Mouse (Mus musculus) activated CD4-positive, CD25-positive, alpha-beta regulatory T cell, adult 4 months (primary cell): ENCODE results near the gene Grcc10. TPM values are rescaled to one million over a fixed set of nuclear protein-coding genes. Genes with fewer than 3 reads are reported as not detected.

Experiments used
- ATAC-seq: one replicate; pipeline ENCODE4 v1.8.0; 2017
- polyA plus RNA-seq, 2 experiments: library from polyadenylated mRNA; unstranded; fragments of 100-300 nt; shearing (Covaris generic); gene quantifications; one replicate each; pipeline ENCODE4 v1.2.1; 2017

The Grcc10 gene
- polyA plus RNA-seq, 2 experiments from 2014 or later = 529 to 630 TPM

GRCm38 (mm10) chr6:124729850-124730705 is 11.1 kb downstream of the Grcc10 start:
- peak; percentile 36 for ATAC-seq

GRCm38 (mm10) chr6:124728621-124729020 is 12.6 kb downstream of the Grcc10 start:
- no peak for ATAC-seq

DNA sequence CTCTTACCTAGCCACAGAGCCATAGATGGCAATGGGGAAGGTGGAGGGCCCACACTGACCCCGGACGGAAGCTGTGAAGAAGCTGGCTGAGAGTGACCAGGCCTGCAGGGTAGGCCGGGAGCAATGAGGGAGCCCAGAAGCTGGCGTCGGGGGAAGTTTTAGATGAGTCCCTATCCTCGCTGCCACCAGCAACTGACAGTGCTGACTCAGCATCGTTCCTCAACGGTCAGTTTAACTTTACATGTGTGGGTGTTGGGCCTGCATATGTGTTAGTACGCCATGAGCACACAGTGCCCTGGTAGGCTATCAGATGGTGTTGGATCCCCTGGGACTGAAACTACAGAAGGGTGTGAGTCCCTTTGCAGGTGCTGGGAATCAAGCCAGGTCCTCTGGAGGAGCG is 16.7 kb downstream of the Grcc10 start:
- ATAC-seq = no peak

DNA sequence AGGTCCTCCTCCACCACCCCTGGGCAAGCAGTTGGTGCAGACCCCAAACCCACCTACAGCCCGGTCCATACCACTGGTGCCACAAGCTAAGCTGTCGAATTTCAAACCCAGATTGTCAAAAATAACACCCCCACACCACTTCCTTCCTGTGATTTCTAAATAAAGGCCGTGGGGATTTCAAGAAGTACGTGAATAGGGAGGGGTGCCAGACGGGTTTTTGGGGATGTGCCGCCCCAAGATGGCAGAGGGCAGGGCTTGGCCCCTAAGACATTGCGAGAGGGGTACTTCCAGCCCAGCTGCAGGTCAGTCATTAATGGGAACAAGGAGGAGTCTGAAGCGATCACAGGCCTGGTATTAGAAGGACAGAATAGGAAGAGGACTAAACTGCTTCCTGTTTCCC is 17.6 kb downstream of the Grcc10 start:
- ATAC-seq = peak; percentile 72

DNA sequence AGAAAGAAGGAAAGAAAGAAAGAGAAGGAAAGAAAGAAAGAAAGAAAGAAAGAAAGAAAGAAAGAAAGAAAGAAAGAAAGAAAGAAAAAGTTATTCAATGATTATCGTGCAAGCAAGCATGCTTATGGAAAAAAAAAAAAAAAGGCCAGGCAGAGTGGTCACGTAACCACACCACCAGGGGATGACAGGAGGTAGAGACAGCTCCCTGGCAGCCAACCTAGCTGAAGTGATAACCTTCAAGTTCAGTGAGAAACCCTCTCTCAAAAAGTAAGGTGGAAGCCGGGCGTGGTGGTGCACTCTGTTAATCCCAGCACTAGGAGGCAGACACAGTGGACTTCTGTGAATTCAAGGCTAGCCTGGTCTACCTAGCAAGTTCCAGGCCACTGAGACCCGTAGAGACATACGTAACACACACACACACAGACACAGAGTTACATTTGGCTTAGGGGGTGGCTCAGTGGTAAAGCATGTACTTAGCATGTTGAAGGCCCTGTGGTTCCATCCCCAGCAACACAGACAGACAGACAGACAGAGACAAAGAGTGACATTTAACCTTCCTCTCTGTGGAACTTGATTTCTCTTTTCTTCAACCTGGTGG is 18.2 kb downstream of the Grcc10 start:
- peak; percentile 30 for ATAC-seq

DNA sequence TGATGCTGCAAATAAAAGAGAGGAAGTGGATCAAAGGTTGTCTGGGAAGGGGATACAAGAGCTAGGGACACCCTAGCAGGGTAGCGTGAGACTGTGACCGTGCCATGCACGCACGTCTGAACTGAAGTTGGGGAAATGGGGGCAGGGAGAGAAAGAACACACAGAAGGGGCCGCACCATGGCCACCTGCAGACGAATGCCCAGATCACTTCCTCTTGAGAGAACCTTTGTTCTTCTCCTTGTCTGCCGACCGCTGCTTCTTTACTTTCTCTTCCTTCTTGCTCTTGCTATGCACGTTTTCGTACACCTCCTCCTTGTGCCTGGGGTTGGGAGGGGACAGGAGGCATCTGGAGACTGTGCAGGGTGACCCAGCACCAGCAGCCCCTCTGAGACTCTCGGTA is 20.3 kb downstream of the Grcc10 start:
- peak; percentile 19 for ATAC-seq

DNA sequence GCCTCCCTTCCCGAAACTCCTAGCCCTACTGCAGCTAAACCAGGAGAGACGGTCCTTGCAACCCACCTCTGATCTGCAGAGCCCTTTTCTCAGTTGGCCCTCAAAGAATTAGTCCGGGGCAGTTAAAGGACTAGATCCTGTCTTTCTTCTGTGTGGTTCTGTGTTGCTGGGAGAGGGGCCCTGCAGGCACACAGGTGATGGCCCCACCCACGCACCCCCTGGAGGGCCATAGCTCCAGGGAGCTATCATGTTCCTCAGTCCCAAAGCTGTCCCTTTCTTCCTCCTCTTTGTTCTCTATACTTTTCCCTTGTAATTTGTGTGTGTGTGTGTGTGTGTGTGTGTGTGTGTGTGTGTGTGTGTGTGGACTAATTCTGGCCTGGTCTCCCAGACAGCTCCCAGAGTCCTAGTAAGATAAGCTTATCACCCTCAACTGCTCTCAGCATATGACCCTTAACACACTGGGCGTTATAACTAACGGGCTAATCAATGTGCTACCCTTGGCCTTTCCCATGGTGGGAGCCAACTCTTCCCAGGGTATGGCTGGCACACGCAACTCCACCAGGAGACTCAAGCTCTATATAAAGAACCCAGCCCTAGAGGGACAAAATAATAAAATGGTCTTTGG is 21.7 kb downstream of the Grcc10 start:
- no peak for ATAC-seq

GRCm38 (mm10) chr6:124718703-124719102 is 22.5 kb downstream of the Grcc10 start:
- ATAC-seq = no peak

GRCm38 (mm10) chr6:124717968-124718367 is 23.2 kb downstream of the Grcc10 start:
- no peak for ATAC-seq

- ATAC-seq = no peak
Measured at GRCm38 (mm10) chr6:124716864-124717490, 24.2 kb downstream of the Grcc10 start.

DNA sequence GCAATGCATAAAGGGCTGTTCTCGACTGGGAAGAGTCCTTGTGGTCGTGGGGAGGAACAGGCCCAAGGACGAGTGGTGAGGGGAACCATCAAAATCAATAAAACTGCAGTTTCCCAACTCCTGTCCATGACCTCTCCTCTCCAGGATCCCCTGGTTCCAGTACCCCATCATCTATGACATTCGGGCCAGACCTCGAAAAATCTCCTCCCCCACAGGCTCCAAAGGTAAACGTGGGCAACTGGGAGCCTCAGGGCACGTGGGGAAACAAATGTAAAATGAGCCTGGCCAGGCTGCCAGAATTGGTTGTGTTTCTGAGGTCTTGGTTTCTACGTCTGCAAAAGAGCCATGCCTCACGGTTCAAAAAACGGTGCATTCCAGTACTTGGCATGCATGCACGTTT is 28.3 kb downstream of the Grcc10 start:
- no peak for ATAC-seq

- peak; percentile 97 for ATAC-seq
Measured at GRCm38 (mm10) chr6:124711824-124712782, 29.1 kb downstream of the Grcc10 start, which contains the start of the genes Emg1 and Phb2. Gene Emg1, minus strand, starts transcription at chr6:124712178. Gene Phb2, plus strand, starts transcription at chr6:124712336.

- ATAC-seq = no peak
Measured at GRCm38 (mm10) chr6:124708289-124708889, 32.8 kb downstream of the Grcc10 start.

- no peak for ATAC-seq
Measured at GRCm38 (mm10) chr6:124706061-124706627, 35.0 kb downstream of the Grcc10 start.

- ATAC-seq = no peak
Measured at GRCm38 (mm10) chr6:124704417-124704816, 36.8 kb downstream of the Grcc10 start.

- ATAC-seq = no peak
Measured at GRCm38 (mm10) chr6:124703789-124704188, 37.4 kb downstream of the Grcc10 start.

DNA sequence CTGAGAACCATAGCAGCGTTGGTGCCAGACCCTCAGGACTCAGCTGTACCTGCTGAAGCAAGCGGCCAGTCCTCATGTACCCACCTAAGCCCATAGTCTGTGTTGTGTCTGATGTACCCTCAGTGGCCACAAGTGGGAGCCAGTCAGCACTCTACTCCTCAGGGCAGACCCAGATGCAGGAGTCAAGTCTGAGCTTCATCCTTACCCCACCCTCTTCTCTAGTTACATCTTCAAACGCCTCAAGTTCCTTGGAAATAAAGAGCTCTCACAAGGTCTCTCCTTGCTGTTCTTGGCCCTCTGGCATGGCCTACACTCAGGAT is 38.4 kb downstream of the Grcc10 start:
- peak; percentile 95 for ATAC-seq

GRCm38 (mm10) chr6:124702102-124702783 is 38.9 kb downstream of the Grcc10 start:
- no peak for ATAC-seq

DNA sequence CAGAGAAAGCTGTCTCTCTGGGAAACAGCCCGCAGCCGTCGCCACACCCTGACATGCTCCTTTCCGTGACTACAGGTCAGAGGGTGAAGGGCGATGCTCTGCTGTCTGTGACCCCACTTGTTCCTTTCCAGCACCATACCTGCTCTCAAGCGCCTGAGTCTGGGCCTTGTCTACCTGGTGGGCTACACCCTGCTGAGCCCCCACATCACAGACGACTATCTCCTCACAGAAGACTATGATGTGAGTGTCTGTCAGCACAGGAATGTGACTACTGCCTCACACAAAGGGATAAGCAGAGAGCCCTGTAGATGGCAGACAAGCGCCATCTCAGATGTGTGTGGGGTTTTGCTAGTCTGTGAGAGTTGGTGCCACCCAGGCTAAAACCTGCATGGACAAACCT is 39.8 kb downstream of the Grcc10 start:
- ATAC-seq = no peak

DNA sequence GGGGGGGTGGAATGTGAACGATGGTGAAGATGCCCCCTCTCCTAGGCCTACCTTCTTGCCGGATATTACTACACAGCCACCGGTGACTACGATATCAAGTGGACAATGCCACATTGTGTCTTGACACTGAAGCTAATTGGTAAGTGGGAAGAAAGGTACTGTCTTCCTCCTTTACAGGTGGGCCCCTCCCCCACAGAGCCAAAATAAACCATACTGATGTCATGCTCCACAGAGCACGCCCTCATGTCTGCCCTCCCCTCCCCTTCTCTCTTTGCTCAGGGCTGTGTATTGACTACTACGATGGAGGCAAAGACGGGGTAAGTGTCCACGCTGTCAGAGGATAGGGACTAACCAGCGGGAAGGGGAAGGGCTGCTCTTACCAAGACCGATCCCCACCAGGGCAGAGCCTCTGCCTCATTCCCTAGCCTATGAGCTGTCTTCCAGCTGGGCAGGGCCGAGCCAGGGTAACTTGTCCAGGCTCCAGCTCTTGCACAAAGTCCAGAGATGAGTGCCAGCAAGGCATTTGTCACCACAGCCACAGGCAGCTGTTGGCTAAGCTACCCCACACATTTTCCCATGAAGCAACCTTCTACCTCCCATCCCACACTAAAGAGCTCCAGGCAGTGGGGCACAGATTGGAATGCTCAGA is 41.1 kb downstream of the Grcc10 start:
- no peak for ATAC-seq
